Mouse (Mus musculus): ENCODE measurements around the gene Taok3. TPM values are rescaled to one million over a fixed set of nuclear protein-coding genes. Genes with fewer than 3 reads are reported as not detected.
A peak's percentile ranks its signal among the peaks of the same experiment; 100 is the strongest.

The Taok3 gene
- total RNA-seq, 4 experiments from 2014 or later: 6.1 to 8.4 (median 6.3) TPM

- DNase-seq (ENCODE audit: low spot score): no peak
Measured at GRCm38 (mm10) chr5:117258276-117258675, 138.3 kb downstream of the Taok3 start.

- DNase-seq (ENCODE audit: low spot score): no peak
Measured at GRCm38 (mm10) chr5:117263566-117263965, 143.6 kb downstream of the Taok3 start.

DNA sequence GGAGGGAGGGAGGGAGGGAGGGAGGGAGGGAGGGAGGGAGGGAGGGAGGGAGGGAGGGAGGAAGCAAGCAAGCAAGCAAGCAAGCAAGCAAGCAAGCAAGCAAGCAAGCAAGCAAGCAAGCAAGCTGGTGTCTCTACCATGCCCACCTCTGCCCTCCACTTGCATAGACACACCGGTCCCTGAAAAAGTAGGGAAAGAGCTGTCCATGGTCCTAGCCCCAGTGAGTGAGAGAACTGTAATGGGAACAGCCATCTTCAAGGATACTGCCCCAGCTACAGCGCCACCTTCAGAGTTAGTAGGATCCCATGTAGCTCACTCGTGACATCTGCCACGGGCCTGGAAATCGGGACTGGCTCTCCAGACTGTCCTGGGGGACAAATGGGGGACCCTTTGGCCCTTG, 144.8 kb downstream of the Taok3 start:
- DNase-seq (ENCODE audit: low spot score): no peak

DNA sequence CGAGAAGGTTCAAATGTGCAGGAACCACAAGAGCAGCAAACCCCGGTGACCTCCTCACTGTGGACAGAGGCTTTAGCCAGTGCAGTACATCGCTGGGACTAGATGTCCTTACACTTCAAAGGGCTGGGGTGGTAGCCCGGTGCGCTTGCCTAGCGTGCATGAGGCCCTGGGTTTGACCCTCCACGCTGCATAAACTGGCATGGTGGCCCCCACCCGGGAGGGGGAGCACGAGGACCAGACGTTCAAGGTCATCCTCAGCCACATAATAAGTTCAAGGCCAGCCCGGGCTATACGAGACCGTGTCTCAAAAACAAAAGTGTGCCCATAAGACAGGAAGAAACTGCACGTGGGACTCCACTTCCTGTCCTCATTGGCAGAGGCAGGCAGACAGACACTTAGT, 148.0 kb downstream of the Taok3 start:
- no peak for DNase-seq (ENCODE audit: low spot score)

- DNase-seq (ENCODE audit: low spot score): no peak
Measured at GRCm38 (mm10) chr5:117268749-117269148, 148.8 kb downstream of the Taok3 start.

DNA sequence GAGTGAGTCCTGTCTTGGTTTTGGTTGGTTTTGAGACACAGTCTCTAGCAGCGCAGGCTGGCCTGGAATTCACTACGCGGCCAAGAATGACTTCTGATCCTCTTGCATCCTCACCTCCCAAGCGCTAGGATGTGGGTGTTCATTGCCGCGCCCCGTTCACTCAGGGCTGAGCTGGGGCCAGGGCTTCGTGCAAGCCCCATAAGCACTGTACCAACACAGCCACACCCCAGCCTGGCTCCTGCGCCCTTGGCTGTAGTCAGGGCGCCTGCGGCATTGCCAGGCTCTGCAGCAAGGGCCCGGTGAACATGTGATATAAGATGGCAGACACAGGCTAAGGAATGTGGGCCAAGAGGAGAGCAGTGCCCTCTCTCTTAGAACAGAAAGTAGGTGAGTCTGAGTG, 149.5 kb downstream of the Taok3 start:
- DNase-seq (ENCODE audit: low spot score): no peak

GRCm38 (mm10) chr5:117271945-117272344, 152.0 kb downstream of the Taok3 start:
- no peak for DNase-seq (ENCODE audit: low spot score)

GRCm38 (mm10) chr5:117274817-117275216, 154.9 kb downstream of the Taok3 start:
- DNase-seq (ENCODE audit: low spot score): no peak

DNA sequence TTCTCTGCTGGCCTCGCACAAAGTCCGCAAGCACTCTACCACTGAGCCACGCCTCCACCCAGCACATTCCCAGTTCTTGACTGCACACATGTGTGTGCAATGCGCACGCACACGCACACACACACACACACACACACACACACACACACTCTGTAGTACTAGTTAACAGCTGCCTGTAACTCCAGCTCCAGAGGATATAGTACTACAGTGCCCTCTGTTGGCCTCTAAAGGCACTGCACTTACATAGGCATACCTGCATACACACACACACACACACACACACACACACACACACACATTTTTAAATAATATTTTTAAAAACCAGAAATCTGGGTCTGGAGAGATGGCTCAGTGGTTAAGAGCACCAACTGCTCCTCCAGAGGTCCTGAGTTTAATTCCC, 157.9 kb downstream of the Taok3 start:
- no peak for DNase-seq (ENCODE audit: low spot score)

DNA sequence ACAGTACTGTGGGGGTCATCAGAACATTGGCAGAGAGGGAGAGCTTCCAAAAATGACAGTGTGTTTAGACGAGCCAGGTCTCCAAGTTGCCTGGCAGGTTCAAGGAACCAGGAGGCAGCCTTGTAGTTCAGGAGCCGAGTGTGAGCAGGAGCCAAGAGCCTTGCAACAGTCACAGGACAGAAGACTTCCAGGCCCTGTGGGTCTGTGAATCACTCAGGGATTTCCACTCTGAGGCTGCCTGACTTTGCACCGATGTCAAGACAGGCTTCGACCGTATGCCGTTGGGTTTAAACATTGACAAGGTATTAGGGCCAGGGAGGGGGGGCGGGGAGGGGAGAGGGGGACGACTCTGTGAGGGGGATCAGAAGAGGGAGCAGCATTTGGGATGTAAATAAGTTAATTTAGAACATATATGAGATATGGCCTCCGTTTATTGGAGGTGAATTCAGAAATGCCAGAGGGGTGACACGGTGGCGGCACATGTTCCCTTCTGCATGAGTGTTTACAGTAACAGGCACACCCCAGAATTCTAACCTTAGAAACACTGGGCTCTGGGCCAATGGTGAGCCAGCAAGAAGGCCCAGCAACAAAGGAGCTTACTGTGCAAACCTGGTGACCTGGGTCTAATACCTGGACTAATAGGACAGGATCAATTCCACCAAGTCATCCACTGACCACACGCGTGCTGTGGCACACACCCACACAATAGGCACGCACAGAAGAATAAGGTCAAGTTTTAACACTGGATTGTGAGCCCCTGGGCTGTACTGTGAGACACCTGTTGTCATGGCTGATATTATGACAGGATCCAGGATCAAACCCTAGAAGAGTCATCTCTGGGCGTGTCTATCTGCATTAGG, 159.1 kb downstream of the Taok3 start:
- DNase-seq (ENCODE audit: low spot score): peak; percentile 24

DNA sequence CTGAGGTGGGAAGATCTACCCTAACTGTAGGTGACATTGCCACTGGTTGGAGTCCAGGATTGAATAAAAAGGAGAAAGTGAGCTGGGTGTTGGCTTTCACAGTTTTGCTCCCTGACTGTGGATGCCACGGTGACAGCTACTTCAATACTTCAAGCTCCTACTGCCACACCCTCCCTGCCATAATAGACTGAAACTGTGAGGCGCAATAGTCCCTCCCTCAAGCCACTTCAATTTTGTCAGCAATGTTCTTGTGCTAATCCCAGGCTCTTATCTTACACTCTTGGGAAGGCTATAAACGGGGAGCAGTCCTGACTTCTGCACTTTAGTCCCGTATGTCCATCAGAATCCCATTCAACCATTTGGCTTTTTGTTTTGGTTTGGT, 159.7 kb downstream of the Taok3 start:
- DNase-seq (ENCODE audit: low spot score): no peak

DNA sequence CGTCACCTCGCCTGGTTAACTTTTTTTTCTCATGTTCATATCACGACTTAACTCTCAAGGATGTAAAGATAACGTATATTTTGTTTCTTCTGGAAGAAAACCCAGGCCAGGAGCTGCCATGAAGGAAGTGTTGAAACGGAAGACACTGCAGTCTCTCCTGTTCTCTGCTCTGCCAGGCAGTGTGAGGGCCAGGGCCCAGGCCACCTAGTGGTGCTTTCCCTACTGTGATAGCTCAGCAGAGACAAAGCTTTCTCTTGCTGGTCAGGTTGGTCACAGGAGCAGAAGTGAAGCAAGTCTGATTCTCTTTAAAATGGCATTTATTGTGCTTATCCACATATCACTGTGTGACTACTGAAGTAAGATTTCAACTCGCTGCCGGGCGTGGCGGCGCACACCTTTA, 161.6 kb downstream of the Taok3 start:
- no peak for DNase-seq (ENCODE audit: low spot score)

- DNase-seq (ENCODE audit: low spot score): no peak
Measured at GRCm38 (mm10) chr5:117282360-117282759, 162.4 kb downstream of the Taok3 start.

GRCm38 (mm10) chr5:117284029-117284428, 164.1 kb downstream of the Taok3 start:
- no peak for DNase-seq (ENCODE audit: low spot score)

DNA sequence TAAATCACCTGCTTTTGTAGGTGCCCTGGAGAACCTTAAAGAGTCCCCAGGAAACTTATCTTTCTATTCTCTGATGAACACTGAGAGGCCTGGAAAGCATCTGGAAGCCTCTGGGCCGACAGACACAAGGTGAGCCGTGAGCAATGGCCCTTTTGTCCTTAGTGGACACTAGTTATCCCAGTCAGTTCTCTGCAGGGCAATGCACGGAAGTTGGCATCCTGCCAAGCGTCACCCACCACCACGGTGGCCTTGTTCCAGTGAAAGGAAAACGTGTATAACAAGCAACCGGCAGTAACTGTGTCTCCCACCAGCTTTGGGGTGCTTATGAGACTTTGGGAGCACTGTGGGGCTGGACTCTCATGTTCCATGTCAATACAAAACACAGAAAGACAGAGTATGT, 164.8 kb downstream of the Taok3 start:
- DNase-seq (ENCODE audit: low spot score): no peak

DNA sequence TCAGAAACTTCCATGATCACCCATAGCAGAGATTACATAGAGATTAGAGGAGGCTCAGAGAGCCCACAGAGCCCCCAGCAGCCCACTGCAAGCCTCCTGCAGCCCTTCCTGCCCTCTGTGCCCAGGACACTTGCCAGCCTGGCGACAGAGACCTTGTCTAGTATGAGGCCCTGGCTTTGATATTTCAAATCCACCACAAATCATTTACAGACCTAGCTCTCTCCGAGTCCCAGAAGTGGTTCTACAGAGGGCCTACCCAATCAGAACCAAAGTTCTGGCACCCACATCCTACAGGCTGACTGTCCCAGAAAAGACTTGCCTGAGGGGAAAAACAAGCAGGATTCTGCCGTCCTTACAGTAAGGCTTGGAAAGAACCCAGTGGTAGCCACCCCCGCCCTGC, 165.3 kb downstream of the Taok3 start:
- DNase-seq (ENCODE audit: low spot score): no peak

- DNase-seq (ENCODE audit: low spot score): no peak
Measured at GRCm38 (mm10) chr5:117286286-117286685, 166.4 kb downstream of the Taok3 start.

GRCm38 (mm10) chr5:117286831-117287822, 167.2 kb downstream of the Taok3 start, which contains the start of gene Pebp1:
Pebp1 (minus strand) TSS chr5:117287625.
- DNase-seq (ENCODE audit: low spot score): peak; percentile 96

DNA sequence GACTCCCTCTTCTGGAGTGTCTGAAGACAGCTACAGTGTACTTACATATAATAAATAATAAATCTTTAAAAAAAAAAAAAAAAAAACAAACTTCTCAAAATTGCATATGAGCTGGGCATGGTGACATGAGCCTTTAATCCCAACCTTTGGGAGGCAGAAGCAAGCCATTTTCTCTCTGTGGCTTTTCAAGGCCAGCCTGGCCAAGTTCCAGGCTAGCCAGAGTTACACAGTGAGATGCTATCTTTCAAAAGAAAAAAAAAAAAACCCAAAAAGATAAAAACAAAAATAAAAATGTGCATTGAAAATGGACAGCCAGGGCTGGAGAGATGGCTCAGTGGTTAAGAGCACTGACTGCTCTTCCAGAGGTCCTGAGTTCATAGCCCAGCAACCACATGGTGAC, 169.7 kb downstream of the Taok3 start:
- DNase-seq (ENCODE audit: low spot score): no peak

DNA sequence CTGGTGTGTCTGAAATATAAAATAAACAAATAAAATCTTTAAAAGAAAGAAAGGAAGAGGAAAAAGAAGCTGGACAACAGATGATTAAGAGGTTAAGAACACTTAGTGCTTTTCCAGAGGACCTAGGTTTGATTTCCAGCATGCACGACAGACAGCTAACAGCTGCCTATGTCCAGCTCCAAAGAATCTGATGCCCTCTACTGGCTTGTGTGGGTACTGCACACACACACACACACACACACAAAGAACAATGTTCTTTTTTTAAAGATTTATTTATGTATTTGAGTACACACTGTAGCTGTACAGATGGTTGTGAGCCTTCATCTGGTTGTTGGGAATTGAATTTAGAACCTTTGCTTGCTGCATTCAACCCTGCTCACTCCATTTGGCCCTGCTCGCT, 170.2 kb downstream of the Taok3 start:
- DNase-seq (ENCODE audit: low spot score): no peak

GRCm38 (mm10) chr5:117291312-117291711, 171.4 kb downstream of the Taok3 start:
- no peak for DNase-seq (ENCODE audit: low spot score)

- DNase-seq (ENCODE audit: low spot score): no peak
Measured at GRCm38 (mm10) chr5:117292547-117292946, 172.6 kb downstream of the Taok3 start.
